Mouse (Mus musculus) right cerebral cortex, postnatal 14 days (tissue): ENCODE measurements around the gene Ccdc62.
A peak's percentile ranks its signal among the peaks of the same experiment; 100 is the strongest.

Experiments used
- DNase-seq: peaks from one replicate; pipeline ENCODE4 v3.0.0; 2022

Ccdc62 gene

GRCm38 (mm10) chr5:123930508-123930989 lies at the start of gene Ccdc62:
Gene Ccdc62 (plus strand): TSS chr5:123930679.
- peak; percentile 95 for DNase-seq

GRCm38 (mm10) chr5:123880778-123881177 lies 49.7 kb upstream of the Ccdc62 start:
- DNase-seq, result no peak

GRCm38 (mm10) chr5:123883891-123884290 lies 46.6 kb upstream of the Ccdc62 start:
- DNase-seq, result no peak

GRCm38 (mm10) chr5:123884332-123884731 lies 46.1 kb upstream of the Ccdc62 start:
- no peak for DNase-seq

- DNase-seq, result no peak
Measured at GRCm38 (mm10) chr5:123886365-123886764, 44.1 kb upstream of the Ccdc62 start.

- no peak for DNase-seq
Measured at GRCm38 (mm10) chr5:123890312-123890711, 40.2 kb upstream of the Ccdc62 start.

- no peak for DNase-seq
Measured at GRCm38 (mm10) chr5:123890987-123891386, 39.5 kb upstream of the Ccdc62 start.

GRCm38 (mm10) chr5:123891669-123892068 lies 38.8 kb upstream of the Ccdc62 start:
- peak; percentile 57 for DNase-seq

GRCm38 (mm10) chr5:123893520-123893919 lies 37.0 kb upstream of the Ccdc62 start:
- no peak for DNase-seq

- no peak for DNase-seq
Measured at GRCm38 (mm10) chr5:123896395-123896794, 34.1 kb upstream of the Ccdc62 start.

- DNase-seq, result no peak
Measured at GRCm38 (mm10) chr5:123897352-123897751, 33.1 kb upstream of the Ccdc62 start.

GRCm38 (mm10) chr5:123904059-123904672 lies 26.3 kb upstream of the Ccdc62 start:
- no peak for DNase-seq

GRCm38 (mm10) chr5:123906146-123906975 lies 24.1 kb upstream of the Ccdc62 start:
- no peak for DNase-seq

- peak; percentile 100 for DNase-seq
Measured at GRCm38 (mm10) chr5:123906976-123907630, 23.4 kb upstream of the Ccdc62 start, which contains the start of gene Denr. Gene Denr (plus strand): TSS chr5:123907175.

- DNase-seq, result no peak
Measured at GRCm38 (mm10) chr5:123907631-123907977, 22.9 kb upstream of the Ccdc62 start.

- DNase-seq, result no peak
Measured at GRCm38 (mm10) chr5:123914852-123915251, 15.6 kb upstream of the Ccdc62 start.

GRCm38 (mm10) chr5:123922112-123922511 lies 8.4 kb upstream of the Ccdc62 start:
- no peak for DNase-seq

- DNase-seq, result no peak
Measured at GRCm38 (mm10) chr5:123927118-123927517, 3.4 kb upstream of the Ccdc62 start, which contains the start of gene Gm43518. Gene Gm43518 (plus strand): TSS chr5:123927418.

- no peak for DNase-seq
Measured at GRCm38 (mm10) chr5:123931131-123931530, 652 bp downstream of the Ccdc62 start.

- DNase-seq, result no peak
Measured at GRCm38 (mm10) chr5:123932927-123933326, 2.4 kb downstream of the Ccdc62 start.

- no peak for DNase-seq
Measured at GRCm38 (mm10) chr5:123933556-123933955, 3.1 kb downstream of the Ccdc62 start.

- no peak for DNase-seq
Measured at GRCm38 (mm10) chr5:123933957-123934591, 3.6 kb downstream of the Ccdc62 start.

GRCm38 (mm10) chr5:123935931-123936330 lies 5.5 kb downstream of the Ccdc62 start:
- DNase-seq, result no peak
